In genomic region chr9:57669566-57669965, GRCm38 (mm10) we compare ENCODE assay signal across 38 mouse cellular contexts. TPM values are rescaled to one million over a fixed set of nuclear protein-coding genes. Genes with fewer than 3 reads are reported as not detected.
DNase-seq lines count a peak whose midpoint lies in the region; ATAC-seq and TF ChIP-seq lines count a peak whose summit lies in the region.
"Had no signal": no experiment of that assay in that cellular context is flagged by ENCODE, and none has a peak within 500 bp of the region (broad histone marks: within the 10 kb centered on the region; RNA-seq: fewer than 3 reads in every experiment).

No protein-coding gene starts in this region.

- peak; percentile 80 for DNase-seq in kidney, adult 18-20 months
- peak; percentile 85 to 89 for DNase-seq in kidney, adult 8-10 months
- peak; percentile 73 for DNase-seq in kidney, postnatal 10 days
- DNase-seq in layer of hippocampus, adult 2 months (ENCODE audit: low spot score in 2 of 2): no peak
- DNase-seq in spleen, postnatal 4 days (ENCODE audit: low spot score in 2 of 2): no peak
- DNase-seq in thymus, postnatal 36 days: no peak
- DNase-seq: adrenal gland, postnatal 14 days; cerebellum, adult 11-12 months; cerebellum, adult 9-11 months; forebrain, postnatal 0 days; heart, postnatal 14 days; lung, embryonic 14.5 days; lung, postnatal 14 days; retina, postnatal 1 day; right cerebral cortex, postnatal 14 days; spleen, adult 18-20 months; thymus, adult 18-20 months; thymus, postnatal 25 days had no signal

- no peaks in the 10 kb centered on the region for H3K27me3 ChIP-seq in kidney, embryonic 15.5 days
- H3K27me3 ChIP-seq in liver, embryonic 15.5 days: peaks cover 3% of the 10 kb centered on the region; the same call in 1 of the 2 replicates
- H3K27me3 ChIP-seq: embryonic facial prominence, embryonic 13.5 days; limb, embryonic 13.5 days; neural tube, embryonic 15.5 days had no signal

- H3K4me2 ChIP-seq in kidney, embryonic 15.5 days: no peak overlapping the region
- H3K4me2 ChIP-seq in liver, embryonic 15.5 days: no peak overlapping the region
- H3K4me2 ChIP-seq: embryonic facial prominence, embryonic 13.5 days; limb, embryonic 13.5 days; lung, embryonic 14.5 days; midbrain, embryonic 15.5 days; neural tube, embryonic 15.5 days had no signal

- no peak overlapping the region for H3K9ac ChIP-seq in kidney, embryonic 15.5 days
- H3K9ac ChIP-seq in liver, embryonic 15.5 days: no peak overlapping the region
- H3K9ac ChIP-seq: embryonic facial prominence, embryonic 13.5 days; forebrain, postnatal 0 days; limb, embryonic 13.5 days; lung, embryonic 14.5 days; midbrain, embryonic 15.5 days; neural tube, embryonic 15.5 days had no signal

- no peak for TF ChIP-seq CTCF in layer of hippocampus, adult 2 months (conservative IDR thresholded peaks at IDR 0.05)

- no peak overlapping the region for H3K4me3 ChIP-seq in kidney, embryonic 15.5 days (replicated peaks)
- H3K4me3 ChIP-seq in liver, embryonic 15.5 days (replicated peaks): no peak overlapping the region
- no peak overlapping the region for H3K4me3 ChIP-seq in layer of hippocampus, adult 2 months
- H3K4me3 ChIP-seq: embryonic facial prominence, embryonic 13.5 days; hindbrain, embryonic 10.5 days; left cerebral cortex, adult 2 months; limb, embryonic 13.5 days; midbrain, embryonic 15.5 days; neural tube, embryonic 15.5 days had no signal

- no peak overlapping the region for H3K27ac ChIP-seq in kidney, embryonic 15.5 days
- H3K27ac ChIP-seq in liver, embryonic 15.5 days (replicated peaks): 0 out of 2 replicates have a peak overlapping the region, but pooled peaks have one; percentile 14
- H3K27ac ChIP-seq in layer of hippocampus, adult 2 months: no peak overlapping the region
- H3K27ac ChIP-seq: embryonic facial prominence, embryonic 13.5 days; hindbrain, embryonic 10.5 days; left cerebral cortex, adult 2 months; limb, embryonic 13.5 days; midbrain, embryonic 15.5 days; neural tube, embryonic 15.5 days; stomach, postnatal 0 days had no signal

- 77% methylated on average over 3 of the region's 3 CpGs for WGBS in kidney, embryonic 15.5 days
- 55% methylated on average over 3 of the region's 3 CpGs for WGBS in liver, embryonic 15.5 days (ENCODE audit: insufficient replicate concordance)

- H3K36me3 ChIP-seq in kidney, embryonic 15.5 days: no peaks in the 10 kb centered on the region
- no peaks in the 10 kb centered on the region for H3K36me3 ChIP-seq in liver, embryonic 15.5 days (replicated peaks)
- H3K36me3 ChIP-seq: embryonic facial prominence, embryonic 13.5 days; hindbrain, embryonic 10.5 days; limb, embryonic 13.5 days; midbrain, embryonic 15.5 days; neural tube, embryonic 15.5 days had no signal

- no peak; the same call in 1 of the 2 replicates for ATAC-seq in kidney, embryonic 15.5 days (replicated peaks; ENCODE audit: low FRiP score)
- peak; percentile 62 for ATAC-seq in liver, embryonic 15.5 days (ENCODE audit: insufficient read depth)
- ATAC-seq: forebrain, postnatal 0 days; hindbrain, embryonic 16.5 days; midbrain, embryonic 15.5 days; Patski had no signal

- H3K9me3 ChIP-seq in kidney, embryonic 15.5 days (replicated peaks): no peaks in the 10 kb centered on the region
- no peaks in the 10 kb centered on the region for H3K9me3 ChIP-seq in liver, embryonic 15.5 days (replicated peaks)
- H3K9me3 ChIP-seq: embryonic facial prominence, embryonic 13.5 days; hindbrain, embryonic 10.5 days; limb, embryonic 13.5 days; midbrain, embryonic 15.5 days; neural tube, embryonic 15.5 days had no signal

- no peaks in the 10 kb centered on the region; the same call in 1 of the 2 replicates for H3K4me1 ChIP-seq in kidney, embryonic 15.5 days
- peaks cover 8% of the 10 kb centered on the region for H3K4me1 ChIP-seq in liver, embryonic 15.5 days (replicated peaks)
- H3K4me1 ChIP-seq: embryonic facial prominence, embryonic 13.5 days; hindbrain, embryonic 10.5 days; limb, embryonic 13.5 days; midbrain, embryonic 15.5 days; neural tube, embryonic 15.5 days had no signal

RNA-seq across cellular contexts. Expression of gene Cyp1a2, which starts 13.9 kb away (rescaled TPM):
- polyA plus RNA-seq in kidney, embryonic 15.5 days (2015; fragmentation: Nextera tagmentation; extraction: Ambion mirVana): not detected in 2 replicates
- polyA plus RNA-seq in liver, embryonic 15.5 days (2015; fragmentation: Nextera tagmentation; extraction: Ambion mirVana): 0.14 and 0.15 TPM in 2 replicates
- not detected for total RNA-seq in layer of hippocampus, adult 2 months (2021)
- total RNA-seq: common myeloid progenitor, adult 5-6 weeks; forebrain, postnatal 0 days; gastrocnemius, adult 8-10 months; heart, postnatal 14 days; layer of hippocampus, postnatal 14 days; left cerebral cortex, adult 2 months; left cerebral cortex, postnatal 36 days; MEL had no signal
- polyA plus RNA-seq: embryonic facial prominence, embryonic 13.5 days; forebrain, embryonic 11.5 days; forebrain, postnatal 0 days; heart, embryonic 14.5 days; hindbrain, embryonic 10.5 days; hindbrain, embryonic 16.5 days; intestine, embryonic 14.5 days; limb, embryonic 13.5 days; lung, embryonic 14.5 days; midbrain, embryonic 15.5 days; neural tube, embryonic 15.5 days; Patski; stomach, postnatal 0 days had no signal

RNA-seq across cellular contexts. Expression of gene Csk, which starts 16.1 kb away (rescaled TPM):
- 27.2 and 27.9 TPM in 2 replicates for polyA plus RNA-seq in kidney, embryonic 15.5 days (2015; fragmentation: Nextera tagmentation; extraction: Ambion mirVana)
- polyA plus RNA-seq in liver, embryonic 15.5 days (2015; fragmentation: Nextera tagmentation; extraction: Ambion mirVana): 15.4 and 15.9 TPM in 2 replicates
- 10 to 100 TPM; 34.7 to 37.5 TPM for total RNA-seq in layer of hippocampus, adult 2 months (2021)

RNA-seq across cellular contexts. Expression of gene Cyp1a1, which starts 18.2 kb away (rescaled TPM):
- polyA plus RNA-seq in kidney, embryonic 15.5 days (2015; fragmentation: Nextera tagmentation; extraction: Ambion mirVana): 0.08 and 0.22 TPM in 2 replicates
- polyA plus RNA-seq in liver, embryonic 15.5 days (2015; fragmentation: Nextera tagmentation; extraction: Ambion mirVana): 0.13 and 0.16 TPM in 2 replicates
- total RNA-seq in layer of hippocampus, adult 2 months (2021): under 1 TPM in 1 of 2 experiments, not detected in 1; 0.12 TPM
- total RNA-seq: gastrocnemius, postnatal 4 days; heart, postnatal 14 days had no signal
- polyA plus RNA-seq: embryonic facial prominence, embryonic 13.5 days; forebrain, embryonic 11.5 days; heart, embryonic 14.5 days; hindbrain, embryonic 10.5 days; intestine, embryonic 14.5 days; limb, embryonic 13.5 days; lung, embryonic 14.5 days; Patski had no signal

RNA-seq across cellular contexts. Expression of gene Edc3, which starts 38.8 kb away (rescaled TPM):
- polyA plus RNA-seq in kidney, embryonic 15.5 days (2015; fragmentation: Nextera tagmentation; extraction: Ambion mirVana): 33.6 and 34.4 TPM in 2 replicates
- polyA plus RNA-seq in liver, embryonic 15.5 days (2015; fragmentation: Nextera tagmentation; extraction: Ambion mirVana): 13.8 and 16.2 TPM in 2 replicates
- 10 to 100 TPM; 13.2 to 14.1 TPM for total RNA-seq in layer of hippocampus, adult 2 months (2021)

RNA-seq across cellular contexts. Expression of gene Lman1l, which starts 49.0 kb away (rescaled TPM):
- polyA plus RNA-seq in kidney, embryonic 15.5 days (2015; fragmentation: Nextera tagmentation; extraction: Ambion mirVana): not detected in 2 replicates
- polyA plus RNA-seq in liver, embryonic 15.5 days (2015; fragmentation: Nextera tagmentation; extraction: Ambion mirVana): not detected in 2 replicates
- total RNA-seq in layer of hippocampus, adult 2 months (2021): not detected
- total RNA-seq: adrenal gland, postnatal 14 days; common myeloid progenitor, adult 5-6 weeks; forebrain, postnatal 0 days; gastrocnemius, adult 8-10 months; gastrocnemius, postnatal 4 days; heart, postnatal 14 days; layer of hippocampus, postnatal 14 days; left cerebral cortex, adult 2 months; left cerebral cortex, postnatal 36 days had no signal
- polyA plus RNA-seq: embryonic facial prominence, embryonic 13.5 days; forebrain, embryonic 11.5 days; forebrain, postnatal 0 days; hindbrain, embryonic 10.5 days; hindbrain, embryonic 16.5 days; intestine, embryonic 14.5 days; limb, embryonic 13.5 days; lung, embryonic 14.5 days; midbrain, embryonic 15.5 days; neural tube, embryonic 15.5 days; stomach, postnatal 0 days had no signal

Comparison
In these comparisons a context has a peak if more than half of its experiments do, and no peak if none do; other contexts are left out.
1. DNase-seq: peak in kidney, adult 18-20 months (single experiment), kidney, adult 8-10 months (2 of 2) and kidney, postnatal 10 days (single experiment); none in layer of hippocampus, adult 2 months (0 of 2), spleen, postnatal 4 days (0 of 2) and thymus, postnatal 36 days (0 of 2).